Mouse (Mus musculus): ENCODE results near the gene Armc6.
A peak's percentile ranks its signal among the peaks of the same experiment; 100 is the strongest.

Gene Armc6

GRCm38 (mm10) chr8:70188707-70189106, 45.6 kb downstream of the Armc6 start:
- peak; percentile 89 for DNase-seq

- DNase-seq = no peak
Measured at GRCm38 (mm10) chr8:70183194-70183593, 51.1 kb downstream of the Armc6 start.

- no peak for DNase-seq
Measured at GRCm38 (mm10) chr8:70181903-70182252, 52.4 kb downstream of the Armc6 start.

- DNase-seq = no peak
Measured at GRCm38 (mm10) chr8:70181212-70181902, 52.9 kb downstream of the Armc6 start.

- DNase-seq = no peak
Measured at GRCm38 (mm10) chr8:70179082-70179481, 55.2 kb downstream of the Armc6 start.

GRCm38 (mm10) chr8:70178231-70178630, 56.0 kb downstream of the Armc6 start:
- DNase-seq = no peak

- no peak for DNase-seq
Measured at GRCm38 (mm10) chr8:70174079-70174478, 60.2 kb downstream of the Armc6 start.

GRCm38 (mm10) chr8:70173320-70173719, 60.9 kb downstream of the Armc6 start:
- DNase-seq = no peak

GRCm38 (mm10) chr8:70172043-70172681, 62.1 kb downstream of the Armc6 start, which contains the start of gene Tmem161a:
TSS of gene Tmem161a (plus strand) at chr8:70172356.
- peak; percentile 95 for DNase-seq

GRCm38 (mm10) chr8:70171240-70171639, 63.0 kb downstream of the Armc6 start:
- no peak for DNase-seq

- peak; percentile 67 for DNase-seq
Measured at GRCm38 (mm10) chr8:70170748-70171147, 63.5 kb downstream of the Armc6 start.

All from kidney, postnatal 14 days (tissue).